Mouse (Mus musculus): ENCODE results near the gene Uhrf1bp1l.

Uhrf1bp1l gene

DNA sequence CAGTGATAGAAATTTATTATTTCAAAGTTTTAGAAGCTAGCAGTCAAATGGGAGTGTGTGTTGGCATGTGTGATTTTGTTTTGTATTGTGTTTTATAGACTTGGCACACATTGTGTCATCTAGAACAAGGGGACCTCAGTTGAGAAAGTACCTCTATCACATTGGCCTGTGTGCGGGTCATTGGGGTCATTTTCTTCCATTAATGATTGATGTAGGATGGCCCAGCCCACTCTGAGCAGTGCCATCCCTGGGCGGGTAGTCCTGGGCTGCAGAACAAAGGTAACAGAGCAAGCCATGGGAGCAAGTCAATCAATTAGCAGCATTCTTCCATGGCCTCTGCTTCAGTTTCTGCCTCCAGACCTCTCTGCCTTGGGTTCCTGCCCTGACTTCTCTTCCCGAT lies 94.0 kb downstream of the Uhrf1bp1l start:
- no peak for DNase-seq (ENCODE audit: low spot score in 2 of 2)

DNA sequence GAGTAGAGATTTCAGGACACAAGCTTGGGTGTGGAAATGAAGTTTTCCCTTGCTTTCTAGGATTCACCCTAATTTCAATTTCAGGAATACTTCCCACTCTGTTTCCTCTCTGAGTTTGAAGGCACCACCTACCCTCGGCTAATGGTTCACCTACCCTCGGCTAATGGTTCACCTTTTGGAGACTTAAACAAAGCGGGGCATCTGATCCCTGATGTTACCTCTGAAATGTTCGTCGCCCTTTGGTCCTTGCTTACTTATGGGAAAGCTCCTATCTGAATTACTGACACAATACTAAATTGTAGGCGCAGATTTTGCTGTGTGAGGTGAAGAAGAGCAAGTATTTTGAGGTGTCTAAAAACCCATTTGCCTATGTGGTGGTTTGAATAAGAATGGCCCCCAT lies 106.2 kb downstream of the Uhrf1bp1l start:
- no peak for DNase-seq (ENCODE audit: low spot score in 2 of 2)

DNA sequence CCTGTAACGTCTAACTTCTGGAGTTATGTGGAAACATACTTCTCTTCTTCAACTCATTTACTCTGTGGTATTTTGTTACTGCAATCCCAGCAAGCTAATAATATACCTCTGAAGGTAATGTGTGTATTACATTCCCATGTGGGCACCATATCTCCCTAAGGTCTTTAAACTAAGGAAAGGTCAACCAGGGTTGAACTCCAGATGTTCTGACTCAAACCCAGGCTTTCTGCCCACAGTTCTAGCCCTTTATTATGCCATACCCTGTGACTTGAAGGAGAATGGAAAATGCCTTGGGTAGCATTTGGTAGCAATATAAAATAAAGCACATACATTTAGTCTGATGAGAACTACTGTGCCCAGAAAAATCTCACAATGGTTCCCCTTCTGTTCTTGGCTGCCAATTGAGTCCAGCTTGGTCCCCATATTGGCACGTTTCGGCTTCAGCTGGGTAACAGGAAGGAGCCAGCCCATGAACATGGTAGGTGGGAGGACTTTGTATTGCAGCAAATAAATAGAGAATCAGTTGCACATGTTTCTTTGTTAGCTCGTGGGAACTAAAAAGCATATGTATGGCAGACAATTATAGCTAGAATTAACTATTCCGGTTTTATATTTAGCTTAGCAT lies 110.6 kb downstream of the Uhrf1bp1l start:
- no peak for DNase-seq (ENCODE audit: low spot score in 2 of 2)

DNA sequence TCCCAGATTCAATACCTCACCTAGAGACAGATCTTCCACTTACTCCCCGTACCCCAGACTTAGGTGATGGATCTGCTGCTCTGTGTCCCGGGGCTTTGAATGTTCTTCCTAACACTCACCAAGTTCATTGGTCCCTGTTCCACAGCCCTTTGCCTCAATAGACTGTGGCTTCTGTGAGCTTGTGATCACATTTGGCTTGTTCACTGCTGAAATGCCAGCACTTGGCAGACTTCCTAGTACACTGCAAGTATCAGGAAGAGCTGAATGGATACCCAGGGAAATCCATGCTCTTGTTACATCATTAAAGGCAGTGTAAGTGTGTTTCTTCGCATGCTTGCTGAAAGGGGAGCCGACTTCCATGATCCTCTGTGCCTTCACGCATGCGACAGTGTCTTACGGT lies 111.5 kb downstream of the Uhrf1bp1l start:
- no peak for DNase-seq (ENCODE audit: low spot score in 2 of 2)

DNA sequence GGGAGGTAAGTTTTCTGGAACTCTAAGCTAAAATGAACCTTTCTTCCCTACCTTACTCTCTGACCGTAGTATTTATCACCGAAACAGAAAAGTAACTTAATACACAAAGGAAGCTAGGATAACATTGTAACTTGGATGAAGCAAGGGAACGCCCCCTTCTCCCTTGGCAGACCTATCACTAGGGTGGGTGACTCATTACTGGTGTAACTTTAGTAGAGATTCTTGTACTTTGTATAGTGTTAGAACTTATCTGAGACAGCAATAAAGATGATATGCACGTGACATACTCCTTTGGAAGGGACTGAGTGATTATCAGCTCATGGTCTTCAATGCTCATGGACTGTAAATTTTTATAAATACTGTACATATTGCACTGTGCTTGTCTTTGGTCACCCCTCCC lies 123.4 kb downstream of the Uhrf1bp1l start:
- DNase-seq (ENCODE audit: low spot score in 2 of 2), result no peak

DNA sequence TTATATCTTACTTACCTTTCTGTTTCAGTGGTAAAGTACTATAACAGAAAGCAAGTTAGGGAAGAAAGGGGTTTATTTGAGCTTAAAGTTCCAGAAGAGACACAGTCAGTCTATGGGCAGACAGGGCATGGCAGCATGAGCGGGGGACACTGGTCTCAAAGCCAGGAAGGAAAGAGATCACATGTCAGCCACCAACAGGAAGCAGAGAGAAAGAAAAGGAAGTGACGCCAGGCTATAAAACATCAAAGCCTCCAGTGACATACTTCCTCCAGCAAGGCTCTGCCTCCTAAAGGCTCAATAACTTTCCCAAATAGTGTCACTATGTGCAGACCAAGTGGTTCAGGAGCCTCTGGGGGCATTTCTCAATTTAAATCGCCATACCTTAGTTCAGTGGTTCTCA lies 124.0 kb downstream of the Uhrf1bp1l start:
- DNase-seq (ENCODE audit: low spot score in 2 of 2), result no peak

All from thymus, postnatal 10 days (tissue).